Comparison of ENCODE assay signal across 17 mouse cellular contexts in genomic region chr19:46628403-46628802, GRCm38 (mm10). TPM values are rescaled to one million over a fixed set of nuclear protein-coding genes. Genes with fewer than 3 reads are reported as not detected.
DNase-seq lines count a peak whose midpoint lies in the region; ATAC-seq and TF ChIP-seq lines count a peak whose summit lies in the region.
"Had no signal": no experiment of that assay in that cellular context is flagged by ENCODE, and none has a peak within 500 bp of the region (broad histone marks: within the 10 kb centered on the region; RNA-seq: fewer than 3 reads in every experiment).

No protein-coding gene starts in this region.

- WGBS in heart, embryonic 13.5 days, result 23% methylated on average over 10 of the region's 10 CpGs
- WGBS in lung, embryonic 15.5 days, result 38% methylated on average over 10 of the region's 10 CpGs

- CTCF ChIA-PET in Patski (lab: Charles Lee), result no interaction called here

- no peak for TF ChIP-seq CTCF in gastrocnemius, adult 2 months (IDR thresholded peaks at IDR 0.05)
- no peak for TF ChIP-seq CTCF in Patski (IDR thresholded peaks at IDR 0.05)

- peak overlapping the region; percentile 50 for H3K4me3 ChIP-seq in gastrocnemius, adult 2 months
- 0 out of 2 replicates have a peak overlapping the region, but pooled peaks have one; percentile 5 for H3K4me3 ChIP-seq in heart, embryonic 13.5 days
- H3K4me3 ChIP-seq in lung, embryonic 15.5 days, result no peak overlapping the region
- H3K4me3 ChIP-seq: embryonic facial prominence, embryonic 12.5 days; forebrain, embryonic 10.5 days; liver, embryonic 13.5 days; midbrain, embryonic 13.5 days had no signal

- H3K9me3 ChIP-seq in heart, embryonic 13.5 days, result no peaks in the 10 kb centered on the region
- no peaks in the 10 kb centered on the region for H3K9me3 ChIP-seq in lung, embryonic 15.5 days
- H3K9me3 ChIP-seq: embryonic facial prominence, embryonic 12.5 days; forebrain, embryonic 10.5 days; liver, embryonic 13.5 days; midbrain, embryonic 13.5 days had no signal

- H3K9ac ChIP-seq in heart, embryonic 13.5 days, result peak overlapping the region; percentile 67
- H3K9ac ChIP-seq in lung, embryonic 15.5 days, result no peak overlapping the region
- H3K9ac ChIP-seq: embryonic facial prominence, embryonic 12.5 days; liver, embryonic 13.5 days; midbrain, embryonic 13.5 days had no signal

- peak overlapping the region; percentile 64 for H3K27ac ChIP-seq in gastrocnemius, adult 2 months
- H3K27ac ChIP-seq in heart, embryonic 13.5 days (replicated peaks), result peak overlapping the region; percentile 76
- peak overlapping the region; percentile 5; the same call in 1 of the 2 replicates for H3K27ac ChIP-seq in lung, embryonic 15.5 days
- H3K27ac ChIP-seq: embryonic facial prominence, embryonic 12.5 days; forebrain, embryonic 10.5 days; liver, embryonic 13.5 days; midbrain, embryonic 13.5 days had no signal

- intact Hi-C loops in gastrocnemius, adult 2 months (cut with DNase I), result no loop called here

- H3K4me2 ChIP-seq in heart, embryonic 13.5 days, result peak overlapping the region; percentile 45
- H3K4me2 ChIP-seq in lung, embryonic 15.5 days, result no peak overlapping the region
- H3K4me2 ChIP-seq: embryonic facial prominence, embryonic 12.5 days; liver, embryonic 13.5 days; midbrain, embryonic 13.5 days had no signal

- ATAC-seq in Patski, result peak; percentile 57
- no peak for ATAC-seq in heart, embryonic 13.5 days (ENCODE audit: extremely low read depth, insufficient number of reproducible peaks, low FRiP score, low TSS enrichment)
- no peak for ATAC-seq in lung, embryonic 15.5 days (ENCODE audit: borderline replicate concordance, extremely low read depth, low FRiP score, low TSS enrichment)
- ATAC-seq: intestine, embryonic 16.5 days; midbrain, embryonic 13.5 days had no signal

- peaks cover 42% of the 10 kb centered on the region for H3K36me3 ChIP-seq in heart, embryonic 13.5 days
- no peaks in the 10 kb centered on the region for H3K36me3 ChIP-seq in lung, embryonic 15.5 days

- H3K4me1 ChIP-seq in heart, embryonic 13.5 days, result peaks cover 85% of the 10 kb centered on the region
- peaks cover 63% of the 10 kb centered on the region for H3K4me1 ChIP-seq in lung, embryonic 15.5 days

- in situ Hi-C loops in Patski (cut with MboI; ENCODE audit: low pct_unique_long_range_greater_than_20kb), result no loop called here

- no peak for DNase-seq in gastrocnemius, adult 2 months
- no peak for DNase-seq in gastrocnemius, postnatal 4 days (ENCODE audit: low spot score in 2 of 2)
- DNase-seq in Patski (ENCODE audit: low read depth, low spot score), result no peak
- DNase-seq in cerebellum, adult 11-12 months, result no peak
- DNase-seq in thymus, postnatal 14 days, result no peak
- DNase-seq in cerebellum, postnatal 25 days, result no peak
- DNase-seq: cerebellum, postnatal 14 days; kidney, postnatal 14 days; liver, embryonic 13.5 days; spleen, adult 18-20 months had no signal

- H3K27me3 ChIP-seq in Patski, result no peaks in the 10 kb centered on the region
- H3K27me3 ChIP-seq in heart, embryonic 13.5 days (replicated peaks), result no peaks in the 10 kb centered on the region
- no peaks in the 10 kb centered on the region for H3K27me3 ChIP-seq in lung, embryonic 15.5 days
- H3K27me3 ChIP-seq: embryonic facial prominence, embryonic 12.5 days; liver, embryonic 13.5 days; midbrain, embryonic 13.5 days had no signal

- POLR2A ChIA-PET in Patski (lab: Charles Lee), result no interaction called here

RNA-seq across cellular contexts. Expression of gene Wbp1l, which starts 29.5 kb away (rescaled TPM):
- 100 to 1,000 TPM in 1 of 2 experiments, 10 to 100 TPM in 1; 65.4 to 101 TPM for total RNA-seq in gastrocnemius, adult 2 months (2021)
- 10 to 100 TPM; 52.4 to 57.2 TPM for total RNA-seq in gastrocnemius, postnatal 4 days (2021)
- polyA plus RNA-seq in Patski (2021), result 73.3 TPM
- 41.6 and 42.0 TPM in 2 replicates for polyA plus RNA-seq in heart, embryonic 13.5 days (2015; fragmentation: Nextera tagmentation; extraction: Ambion mirVana)
- polyA plus RNA-seq in lung, embryonic 15.5 days (2015; fragmentation: Nextera tagmentation; extraction: Ambion mirVana), result 44.0 and 48.0 TPM in 2 replicates

RNA-seq across cellular contexts. Expression of gene Cyp17a1, which starts 44.6 kb away (rescaled TPM):
- not detected for total RNA-seq in gastrocnemius, adult 2 months (2021)
- total RNA-seq in gastrocnemius, postnatal 4 days (2021), result not detected
- not detected for polyA plus RNA-seq in Patski (2021)
- polyA plus RNA-seq in heart, embryonic 13.5 days (2015; fragmentation: Nextera tagmentation; extraction: Ambion mirVana), result 1.1 and 1.6 TPM in 2 replicates
- 0.10 TPM in 1 of 2 replicates, not detected in the other for polyA plus RNA-seq in lung, embryonic 15.5 days (2015; fragmentation: Nextera tagmentation; extraction: Ambion mirVana)
- total RNA-seq: hematopoietic stem cell, adult 5-6 weeks had no signal
- polyA plus RNA-seq: forebrain, embryonic 10.5 days; liver, embryonic 13.5 days; midbrain, embryonic 13.5 days had no signal

RNA-seq across cellular contexts. Expression of gene Sfxn2, which starts 55.2 kb away (rescaled TPM):
- total RNA-seq in gastrocnemius, adult 2 months (2021), result 1 to 10 TPM; 3.2 to 3.7 TPM
- 10 to 100 TPM in 1 of 2 experiments, 1 to 10 TPM in 1; 7.8 to 11.2 TPM for total RNA-seq in gastrocnemius, postnatal 4 days (2021)
- 9.3 TPM for polyA plus RNA-seq in Patski (2021)
- 8.1 and 9.1 TPM in 2 replicates for polyA plus RNA-seq in heart, embryonic 13.5 days (2015; fragmentation: Nextera tagmentation; extraction: Ambion mirVana)
- 27.9 and 28.3 TPM in 2 replicates for polyA plus RNA-seq in lung, embryonic 15.5 days (2015; fragmentation: Nextera tagmentation; extraction: Ambion mirVana)

RNA-seq across cellular contexts. Expression of gene Arl3, which starts 55.4 kb away (rescaled TPM):
- total RNA-seq in gastrocnemius, adult 2 months (2021), result 10 to 100 TPM; 64.0 to 67.7 TPM
- total RNA-seq in gastrocnemius, postnatal 4 days (2021), result 10 to 100 TPM; 34.8 to 37.9 TPM
- 187 TPM for polyA plus RNA-seq in Patski (2021)
- polyA plus RNA-seq in heart, embryonic 13.5 days (2015; fragmentation: Nextera tagmentation; extraction: Ambion mirVana), result 82.1 and 97.1 TPM in 2 replicates
- 115 and 119 TPM in 2 replicates for polyA plus RNA-seq in lung, embryonic 15.5 days (2015; fragmentation: Nextera tagmentation; extraction: Ambion mirVana)

Comparison
In these comparisons a context has a peak if more than half of its experiments do, and no peak if none do; other contexts are left out.
1. H3K27ac ChIP-seq: peak in every context shown above with its lines; median percentile 76 in heart, embryonic 13.5 days; 64 in gastrocnemius, adult 2 months; 5 in lung, embryonic 15.5 days.